Mouse (Mus musculus) left cerebral cortex, adult 11 months (tissue): ENCODE results near the gene Tmed10.

Source experiments
- DNase-seq: peaks from one replicate; pipeline ENCODE4 v3.0.0; 2022; ENCODE audit warnings: low spot score

Gene Tmed10

DNA sequence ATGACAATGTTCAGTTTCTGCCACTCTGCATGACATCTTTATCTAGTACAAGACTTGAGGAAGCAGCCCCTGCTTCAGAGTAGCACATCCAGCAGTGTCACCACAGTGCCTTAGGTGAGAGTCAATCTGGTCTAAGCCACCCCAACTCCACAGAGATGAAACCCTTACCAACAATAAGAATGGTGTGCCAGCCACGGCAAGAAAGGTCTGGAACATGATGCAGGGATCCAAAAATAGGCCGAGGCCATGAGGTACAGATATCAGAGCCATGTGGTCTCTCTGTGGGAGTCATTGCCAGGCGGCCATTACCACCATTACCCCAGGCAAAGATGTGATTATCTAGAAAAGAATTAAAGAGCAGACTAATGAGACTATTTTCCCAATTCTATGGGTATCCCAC is 66.0 kb downstream of the Tmed10 start:
- DNase-seq: no peak

DNA sequence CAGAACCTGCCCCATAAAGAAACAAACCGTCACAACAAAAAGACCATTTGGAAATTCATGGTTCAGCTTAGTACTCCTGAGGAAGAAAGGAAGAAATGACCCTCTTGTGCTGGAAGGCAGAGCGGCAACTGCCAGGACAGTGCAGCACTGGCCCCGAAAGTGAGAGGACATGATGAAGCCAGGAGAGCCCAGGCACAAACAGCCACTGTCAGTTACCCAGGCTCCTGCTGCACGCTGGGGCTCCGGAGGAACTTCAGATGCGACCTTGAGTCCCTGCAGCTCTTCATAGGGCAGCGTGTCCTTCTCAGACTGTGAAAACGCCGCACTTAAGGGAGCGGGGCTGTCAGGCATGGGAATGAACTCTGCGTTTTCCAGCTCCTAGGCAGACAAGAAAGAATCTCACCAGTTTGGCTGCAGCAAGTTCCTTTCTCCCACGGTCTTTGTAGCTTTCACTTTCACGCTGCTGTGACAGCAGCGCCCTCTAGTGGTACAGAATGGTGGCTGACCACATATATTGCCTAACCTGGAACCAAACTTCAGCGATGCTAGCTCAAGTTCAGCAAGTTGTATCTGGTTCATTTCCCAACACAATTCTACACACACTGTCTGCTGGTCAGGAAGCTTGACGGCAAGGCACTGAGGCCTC is 69.3 kb downstream of the Tmed10 start:
- peak; percentile 78 for DNase-seq

DNA sequence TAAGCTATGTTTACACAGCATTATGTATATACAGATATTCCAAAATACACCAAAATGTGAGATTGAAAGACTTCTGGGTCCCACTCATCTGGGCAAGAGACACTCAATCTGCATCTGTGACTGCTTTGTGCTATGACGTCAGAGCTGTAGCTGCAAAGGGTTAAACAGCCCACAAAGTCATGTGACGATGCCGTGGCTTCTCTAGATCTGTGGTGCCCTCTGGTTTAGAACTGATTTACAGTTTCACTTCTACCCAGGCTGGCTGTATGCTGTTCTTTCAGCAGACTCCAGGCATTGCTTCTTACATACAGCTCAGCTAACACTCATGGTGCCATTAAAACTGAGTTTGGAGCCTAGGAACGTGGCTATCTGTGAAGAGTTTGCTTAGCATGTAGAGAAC is 69.9 kb downstream of the Tmed10 start:
- DNase-seq: no peak

- no peak for DNase-seq
Measured at GRCm38 (mm10) chr12:85303256-85303655, 71.4 kb downstream of the Tmed10 start.

DNA sequence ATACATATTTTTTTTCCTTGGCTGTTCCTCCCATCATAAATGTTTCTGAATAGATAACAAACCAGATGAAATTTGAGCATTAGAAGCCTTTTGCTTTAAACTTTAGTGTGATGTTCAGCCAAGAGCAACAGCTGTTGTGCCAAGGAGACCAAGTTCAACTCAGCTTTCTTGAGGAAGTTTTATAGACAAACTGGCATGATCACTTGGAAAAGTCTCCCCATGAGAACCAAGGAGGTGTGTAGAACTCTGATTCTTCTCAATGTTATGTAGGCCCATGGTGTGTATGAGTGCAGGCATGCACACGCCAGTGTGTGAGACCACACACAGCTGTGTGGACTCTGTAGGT is 75.8 kb downstream of the Tmed10 start:
- DNase-seq: no peak

GRCm38 (mm10) chr12:85298127-85298834 is 76.4 kb downstream of the Tmed10 start:
- DNase-seq: no peak

DNA sequence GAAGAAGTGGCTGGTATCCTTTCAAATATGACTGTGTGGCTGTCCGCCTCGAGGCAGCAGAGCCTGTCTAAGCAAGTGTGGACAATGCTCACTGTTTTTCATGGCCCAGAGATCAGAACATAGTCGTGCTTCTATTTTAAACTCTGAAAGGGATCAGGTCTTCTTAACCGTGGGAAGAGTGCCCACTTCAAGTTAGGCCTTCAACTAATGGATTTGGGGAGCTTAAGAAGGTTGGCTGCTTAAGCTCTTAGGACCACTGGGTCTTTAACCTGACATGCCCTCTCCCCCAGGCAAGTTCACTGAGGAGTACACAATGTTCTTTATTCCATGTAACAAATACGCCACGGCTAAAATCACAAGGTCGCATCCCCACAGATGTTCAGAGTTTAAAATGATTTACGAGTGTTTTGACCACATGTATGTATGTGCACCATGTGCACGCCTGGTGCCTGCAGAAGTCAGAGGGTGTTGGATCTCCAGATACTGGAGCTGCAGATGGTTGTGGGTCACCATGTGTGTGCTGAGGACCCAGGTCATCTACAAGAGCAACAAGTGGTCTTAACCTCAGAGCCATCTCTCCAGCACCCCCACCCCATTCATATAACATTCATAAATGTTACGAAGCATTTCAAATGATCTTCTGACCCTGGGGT is 77.2 kb downstream of the Tmed10 start:
- no peak for DNase-seq

DNA sequence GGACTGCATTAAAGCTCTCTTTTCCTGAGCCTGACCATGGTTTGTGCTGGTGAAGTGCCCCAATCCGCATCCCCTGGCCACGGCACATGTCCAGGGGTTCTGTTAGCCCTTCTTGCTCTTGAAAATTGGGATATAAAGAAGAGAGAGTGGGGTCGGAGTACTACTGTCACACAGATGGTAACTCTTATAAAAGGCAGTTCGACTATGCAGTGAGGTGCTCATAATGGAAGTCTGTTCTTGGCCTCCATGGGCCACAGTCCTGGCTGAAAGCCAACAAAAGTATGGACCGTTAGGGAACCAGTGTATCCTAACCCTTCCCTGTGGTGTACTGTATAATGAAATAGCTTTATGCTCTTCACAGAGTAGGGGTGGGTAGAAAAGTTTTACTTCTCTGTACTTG is 77.7 kb downstream of the Tmed10 start:
- no peak for DNase-seq

- DNase-seq: no peak
Measured at GRCm38 (mm10) chr12:85295506-85295905, 79.1 kb downstream of the Tmed10 start.

DNA sequence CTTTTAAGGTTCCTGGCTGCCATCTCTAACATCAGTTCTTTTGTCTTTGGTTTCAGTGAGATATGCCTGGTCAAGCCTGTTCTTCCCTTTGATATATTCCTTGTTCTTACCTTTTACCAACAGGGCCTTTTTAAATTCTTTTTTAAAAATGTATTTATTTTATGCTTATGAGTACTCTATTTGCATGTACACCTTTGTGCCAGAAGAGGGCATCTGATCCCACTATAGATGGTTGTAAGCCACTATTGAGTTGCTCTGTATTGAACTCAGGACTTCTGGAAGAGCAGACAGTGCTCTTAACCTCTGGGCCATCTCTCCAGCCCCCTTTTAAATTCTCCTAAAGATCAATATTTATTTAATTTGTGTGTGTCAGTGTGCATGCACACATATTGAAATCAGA is 81.7 kb downstream of the Tmed10 start:
- DNase-seq: no peak

DNA sequence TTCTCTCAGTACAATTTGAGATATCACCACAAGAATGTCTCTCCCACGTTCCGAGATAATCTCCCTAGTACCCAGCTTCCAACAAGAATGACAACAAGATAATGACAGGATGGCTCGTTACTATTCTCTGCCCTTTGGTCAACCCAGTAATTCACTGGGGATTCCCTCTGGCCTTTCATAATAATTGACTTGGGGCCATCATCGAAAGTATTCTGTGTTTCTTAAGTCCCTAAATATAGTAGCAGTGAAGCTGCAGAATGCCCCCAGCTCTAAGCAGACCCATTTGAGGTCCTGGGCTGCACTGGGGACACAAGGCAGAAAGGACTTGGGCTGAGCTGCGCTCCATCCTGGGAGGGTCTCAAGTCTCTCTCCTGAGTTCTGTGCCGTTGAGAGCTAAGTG is 82.4 kb downstream of the Tmed10 start:
- DNase-seq: no peak

DNA sequence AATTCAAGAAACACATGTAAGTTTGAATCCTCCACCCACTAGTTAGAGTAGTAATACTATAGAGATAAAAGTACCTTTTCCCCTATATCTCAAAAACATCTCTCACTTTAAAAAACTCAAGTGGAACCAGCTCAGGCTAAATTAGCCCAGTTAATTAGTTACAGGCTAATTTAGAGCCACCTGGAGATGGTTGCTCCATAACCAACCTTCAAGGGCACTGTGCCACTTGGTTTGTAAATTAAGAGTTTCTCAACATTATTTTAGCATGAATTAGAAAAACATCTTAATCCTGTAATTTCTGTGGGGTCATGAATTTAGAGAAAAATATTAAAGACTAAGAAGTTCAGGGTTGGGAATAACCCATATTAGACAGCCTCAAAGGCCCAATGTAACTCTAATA is 83.1 kb downstream of the Tmed10 start:
- no peak for DNase-seq

GRCm38 (mm10) chr12:85290633-85291032 is 84.0 kb downstream of the Tmed10 start:
- no peak for DNase-seq
